Mouse (Mus musculus) limb, embryonic 11.5 days (tissue): ENCODE results near the gene Asf1b. TPM values are rescaled to one million over a fixed set of nuclear protein-coding genes. Genes with fewer than 3 reads are reported as not detected.

Experiments
- ATAC-seq: fragments of 200-750 bp; cut with Nextera tagmentation; 2 replicates; pipeline ENCODE4 v1.8.0; 2017; ENCODE audit warnings: low read depth; ENCODE audit not compliant: insufficient number of reproducible peaks, low FRiP score, low TSS enrichment
- DNase-seq: peaks from one replicate; pipeline ENCODE4 v3.0.0-alpha.2; 2015; ENCODE audit warnings: low spot score
- H3K27ac ChIP-seq: fragments of 300-500 bp; sonication (generic); replicated peaks from 2 replicates; pipeline ENCODE4 v1.5.1; 2014; ENCODE audit warnings: low read depth, mild to moderate bottlenecking, low read length
- H3K27me3 ChIP-seq: fragments of 300-500 bp; sonication (generic); 2 replicates; pipeline ENCODE4 v1.6.1; 2014; ENCODE audit warnings: mild to moderate bottlenecking, low read length, mixed read lengths; ENCODE audit not compliant: control insufficient read depth, insufficient read depth
- H3K36me3 ChIP-seq: fragments of 300-500 bp; sonication (generic); 2 replicates; pipeline ENCODE4 v1.6.1; 2014; ENCODE audit warnings: mild to moderate bottlenecking, low read length, moderate library complexity, mixed read lengths; ENCODE audit not compliant: control insufficient read depth, insufficient read depth
- H3K4me1 ChIP-seq: fragments of 300-500 bp; sonication (generic); 2 replicates; pipeline ENCODE4 v1.6.1; 2014; ENCODE audit warnings: low read length, mixed read lengths; ENCODE audit not compliant: control insufficient read depth, insufficient read depth
- H3K4me2 ChIP-seq: fragments of 300-500 bp; sonication (generic); 2 replicates; pipeline ENCODE4 v1.6.1; 2014; ENCODE audit warnings: low read depth, mild to moderate bottlenecking, moderate library complexity; ENCODE audit not compliant: severe bottlenecking
- H3K4me3 ChIP-seq: fragments of 300-500 bp; sonication (generic); 2 replicates; pipeline ENCODE4 v1.5.1; 2014; ENCODE audit warnings: low read depth, low read length
- H3K9ac ChIP-seq: fragments of 300-500 bp; sonication (generic); 2 replicates; pipeline ENCODE4 v1.6.1; 2014; ENCODE audit warnings: mild to moderate bottlenecking, low read length
- H3K9me3 ChIP-seq: fragments of 300-500 bp; sonication (generic); 2 replicates; pipeline ENCODE4 v1.6.1; 2016; ENCODE audit warnings: low read length; ENCODE audit not compliant: control insufficient read depth
- WGBS: fragments of 180-500 bp; shearing (Covaris S2); extraction: QIAGEN DNeasy Blood & Tissue Kit; methylation state at CpG from one replicate; pipeline ENCODE4 v1.1.7; 2014; 5-methylcytosine and 5-hydroxymethylcytosine counted together
- polyA plus RNA-seq: library from polyadenylated mRNA; unstranded; fragments of >200 nt; fragmentation: Nextera tagmentation; extraction: Ambion mirVana; gene quantifications from 2 replicates; pipeline ENCODE4 v1.2.1, GENCODE M21; 2014

Asf1b gene
- polyA plus RNA-seq, 1 experiment from 2014 or later, result 81.8 TPM

DNA sequence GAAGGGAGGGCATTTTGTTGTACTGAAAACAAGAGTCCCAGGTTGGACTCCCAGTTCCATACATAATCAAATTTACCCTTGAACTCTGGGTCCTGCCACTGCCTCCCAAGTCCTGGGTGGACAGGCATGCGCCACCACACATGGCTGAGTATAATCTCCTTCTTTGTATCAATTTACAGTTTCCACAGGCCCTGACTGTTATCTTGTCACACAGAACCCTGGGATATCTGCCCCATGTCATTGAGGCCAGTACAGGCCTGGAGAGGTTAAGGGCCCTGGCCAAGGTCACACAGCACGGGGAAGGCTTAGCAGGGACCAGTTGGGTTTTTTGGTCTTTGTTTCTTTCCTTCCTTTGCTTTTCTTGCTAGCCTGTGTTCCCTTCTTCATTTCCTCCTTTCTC is 37.2 kb downstream of the Asf1b start:
- DNase-seq, result no peak
- Histone ChIP-seq H3K27ac (no peak overlapping the region), H3K9ac (no peak overlapping the region), H3K9me3 (no peaks in the 10 kb centered on the region), H3K4me2 (no peak overlapping the region), H3K27me3 (no peaks in the 10 kb centered on the region), H3K36me3 (peaks cover 22% of the 10 kb centered on the region), H3K4me3 (no peak overlapping the region), H3K4me1 (0 out of 2 replicates have a peak, but pooled peaks cover 5% of the 10 kb centered on the region)
- WGBS, result 81% methylated on average over 2 of the region's 2 CpGs
- ATAC-seq, result no peak

DNA sequence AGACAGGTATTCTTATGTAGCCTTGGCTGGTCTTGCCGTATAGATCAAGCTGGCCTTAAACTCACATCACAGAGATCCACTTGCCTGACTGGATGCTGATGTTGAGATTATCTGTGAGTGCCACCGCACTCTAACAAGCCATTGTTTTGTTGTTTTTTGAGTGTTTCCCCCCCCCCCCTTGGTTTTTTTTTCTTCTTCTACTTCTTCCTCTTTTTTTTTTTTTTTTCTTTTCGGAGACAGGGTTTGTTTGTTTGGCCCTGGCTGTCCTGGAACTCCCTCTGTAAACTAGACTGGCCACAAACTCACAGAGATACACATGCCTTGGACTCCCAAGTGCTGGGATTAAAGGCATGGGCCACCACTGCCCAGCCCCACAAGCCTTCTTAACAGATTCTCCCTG is 38.7 kb downstream of the Asf1b start:
- peaks cover 8% of the 10 kb centered on the region for H3K4me1 ChIP-seq
- no peak overlapping the region for H3K27ac ChIP-seq
- H3K27me3 ChIP-seq, result no peaks in the 10 kb centered on the region
- no peak overlapping the region for H3K4me3 ChIP-seq
- no peak for ATAC-seq
- no peaks in the 10 kb centered on the region for H3K9me3 ChIP-seq
- H3K36me3 ChIP-seq, result peaks cover 22% of the 10 kb centered on the region
- H3K9ac ChIP-seq, result no peak overlapping the region
- H3K4me2 ChIP-seq, result no peak overlapping the region
- DNase-seq, result no peak
- WGBS, result 88% methylated on average over 3 of the region's 3 CpGs

- ATAC-seq (no peak), DNase-seq (no peak)
- Histone ChIP-seq H3K9me3 (no peaks in the 10 kb centered on the region), H3K9ac (peak overlapping the region; percentile 91; the same call in 1 of the 2 replicates), H3K4me1 (peaks cover 16% of the 10 kb centered on the region), H3K4me2 (peak overlapping the region; percentile 90), H3K36me3 (peaks cover 20% of the 10 kb centered on the region), H3K27ac (no peak overlapping the region), H3K4me3 (peak overlapping the region; percentile 76), H3K27me3 (0 out of 2 replicates have a peak, but pooled peaks cover 6% of the 10 kb centered on the region)
- WGBS, result 16% methylated on average over 12 of the region's 12 CpGs
Observed at GRCm38 (mm10) chr8:83995973-83996372, 40.7 kb downstream of the Asf1b start.

DNA sequence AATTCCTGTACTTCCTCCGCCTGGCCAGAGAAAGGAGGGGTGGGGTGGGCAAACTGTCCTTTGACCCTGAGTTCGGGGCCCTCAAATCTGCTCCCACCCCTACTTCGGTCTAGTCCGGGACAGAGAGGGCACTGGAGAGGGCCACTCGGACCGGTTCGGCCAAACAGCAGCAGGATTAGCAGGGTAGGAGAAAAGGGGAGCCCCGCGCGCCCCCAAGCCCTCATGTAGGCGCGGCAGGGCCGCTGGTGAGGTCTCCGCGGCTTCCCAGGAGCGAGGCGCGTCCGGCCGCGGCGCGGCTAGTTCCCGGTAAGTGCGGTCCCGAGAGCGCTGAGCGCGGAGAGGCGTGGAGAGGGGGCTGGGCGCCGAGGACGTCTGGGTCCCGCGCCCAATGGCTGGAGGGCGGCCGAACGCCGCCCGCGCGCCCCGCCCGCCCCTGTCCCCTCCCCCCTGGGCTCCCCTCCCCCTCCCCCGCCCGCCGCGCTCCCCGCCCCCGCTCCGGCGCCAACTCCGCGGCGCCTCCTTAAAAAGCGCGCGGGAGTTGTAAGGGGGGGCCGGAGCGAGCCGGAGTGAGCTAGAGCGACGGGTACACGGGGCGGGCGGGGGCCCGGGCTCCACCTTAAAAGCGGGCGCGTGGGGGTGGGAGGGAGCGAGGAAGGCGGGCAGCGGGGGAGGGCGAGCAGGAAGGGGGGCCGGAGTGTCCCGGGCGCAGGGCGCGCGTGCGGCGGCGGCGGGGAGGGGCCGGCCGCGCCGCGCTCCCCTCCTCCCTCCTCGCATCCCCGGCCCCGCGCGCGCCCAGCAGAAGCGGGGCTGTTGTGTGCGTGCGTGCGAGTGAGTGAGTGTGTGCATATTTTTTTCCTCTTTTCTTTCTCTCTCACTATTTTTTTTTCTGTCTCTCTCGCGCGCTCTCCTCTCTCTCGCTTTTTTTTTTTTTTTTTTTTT is 41.5 kb downstream of the Asf1b start:
- DNase-seq (peak; percentile 88), ATAC-seq (peak; percentile 74)
- Histone ChIP-seq H3K9me3 (no peaks in the 10 kb centered on the region), H3K4me3 (peak overlapping the region; percentile 76), H3K27me3 (0 out of 2 replicates have a peak, but pooled peaks cover 6% of the 10 kb centered on the region), H3K4me1 (peaks cover 19% of the 10 kb centered on the region), H3K4me2 (peak overlapping the region; percentile 90), H3K36me3 (peaks cover 11% of the 10 kb centered on the region), H3K9ac (peak overlapping the region; percentile 91), H3K27ac (peak overlapping the region; percentile 97)
- WGBS, result 0% methylated on average over 54 of the region's 103 CpGs

DNA sequence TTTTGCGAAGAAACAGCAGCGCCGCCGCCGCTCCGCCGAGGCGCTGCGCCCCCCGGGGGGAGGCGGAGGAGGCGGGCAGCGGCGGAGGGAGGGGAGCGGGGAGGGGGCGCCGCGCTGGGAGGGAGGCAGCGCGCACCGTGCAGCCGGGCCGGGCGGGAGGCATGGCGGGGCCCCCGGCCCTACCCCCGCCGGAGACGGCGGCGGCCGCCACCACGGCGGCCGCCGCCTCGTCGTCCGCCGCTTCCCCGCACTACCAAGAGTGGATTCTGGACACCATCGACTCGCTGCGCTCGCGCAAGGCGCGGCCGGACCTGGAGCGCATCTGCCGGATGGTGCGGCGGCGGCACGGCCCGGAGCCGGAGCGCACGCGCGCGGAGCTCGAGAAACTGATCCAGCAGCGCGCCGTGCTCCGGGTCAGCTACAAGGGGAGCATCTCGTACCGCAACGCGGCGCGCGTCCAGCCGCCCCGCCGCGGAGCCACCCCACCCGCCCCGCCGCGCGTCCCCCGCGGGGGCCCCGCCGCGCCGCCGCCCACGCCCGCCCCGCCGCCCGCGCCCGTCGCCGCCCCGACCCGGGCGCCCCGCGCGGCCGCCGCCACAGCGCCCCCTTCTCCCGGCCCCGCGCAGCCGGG is 42.3 kb downstream of the Asf1b start, which contains the start of gene Samd1:
Gene Samd1 (plus strand): TSS at position 162 of the 631 bp plus-strand sequence.
- peak within 1 kb of the TSS; percentile 97 for H3K27ac ChIP-seq
- H3K9me3 ChIP-seq, result no peaks in the 10 kb centered on the region
- H3K4me1 ChIP-seq, result peaks cover 19% of the 10 kb centered on the region
- under 1% methylated on average over 66 of the region's 112 CpGs for WGBS
- H3K27me3 ChIP-seq, result 0 out of 2 replicates have a peak, but pooled peaks cover 6% of the 10 kb centered on the region
- ATAC-seq (no peak), DNase-seq (peak; percentile 65)
- peaks cover 8% of the 10 kb centered on the region for H3K36me3 ChIP-seq
- peak within 1 kb of the TSS; percentile 91 for H3K9ac ChIP-seq
- peak within 1 kb of the TSS; percentile 76 for H3K4me3 ChIP-seq
- peak within 1 kb of the TSS; percentile 90 for H3K4me2 ChIP-seq

DNA sequence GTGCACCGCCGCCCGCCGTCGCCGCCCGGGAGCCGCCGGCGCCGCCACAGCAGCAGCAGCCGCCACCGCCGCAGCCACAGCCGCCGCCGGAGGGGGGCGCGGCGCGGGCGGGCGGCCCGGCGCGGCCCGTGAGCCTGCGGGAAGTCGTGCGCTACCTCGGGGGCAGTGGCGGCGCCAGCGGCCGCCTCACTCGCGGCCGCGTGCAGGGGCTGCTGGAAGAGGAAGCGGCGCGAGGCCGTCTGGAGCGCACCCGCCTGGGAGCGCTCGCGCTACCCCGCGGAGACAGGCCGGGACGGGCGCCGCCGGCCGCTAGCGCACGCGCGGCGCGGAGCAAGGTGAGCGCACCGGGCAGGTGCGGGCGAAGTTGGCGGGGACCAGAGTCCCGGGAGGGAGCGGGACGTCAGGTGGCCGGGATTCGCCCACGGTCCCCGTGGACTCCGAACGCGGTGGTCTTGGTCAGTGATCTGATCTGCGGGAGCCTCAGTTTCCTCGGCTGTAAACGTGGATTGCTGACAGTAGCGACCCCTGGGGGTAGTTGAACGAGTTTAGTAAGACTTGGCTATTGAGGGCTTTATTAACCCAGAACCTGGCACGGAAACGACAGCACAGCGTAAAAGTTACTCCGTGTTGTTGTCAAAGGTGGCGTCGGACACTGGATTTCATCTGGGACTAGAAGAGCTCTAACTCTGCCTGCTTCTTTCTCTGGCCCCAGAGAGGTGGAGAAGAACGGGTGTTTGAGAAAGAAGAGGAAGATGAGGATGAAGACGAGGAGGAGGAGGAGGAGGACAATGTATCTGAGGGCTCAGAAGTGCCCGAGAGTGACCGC is 43.1 kb downstream of the Asf1b start:
- H3K9me3 ChIP-seq, result no peaks in the 10 kb centered on the region
- peak overlapping the region; percentile 76 for H3K4me3 ChIP-seq
- 0 out of 2 replicates have a peak, but pooled peaks cover 6% of the 10 kb centered on the region for H3K27me3 ChIP-seq
- H3K4me2 ChIP-seq, result peak overlapping the region; percentile 90
- under 1% methylated on average over 68 of the region's 92 CpGs for WGBS
- H3K36me3 ChIP-seq, result peaks cover 7% of the 10 kb centered on the region
- peaks cover 19% of the 10 kb centered on the region for H3K4me1 ChIP-seq
- H3K27ac ChIP-seq, result peak overlapping the region; percentile 97
- DNase-seq (peak; percentile 78), ATAC-seq (no peak)
- peak overlapping the region; percentile 82 for H3K9ac ChIP-seq

- H3K4me2 ChIP-seq, result peak overlapping the region; percentile 90
- peak overlapping the region; percentile 2 for H3K9ac ChIP-seq
- H3K27ac ChIP-seq, result no peak overlapping the region
- H3K27me3 ChIP-seq, result 0 out of 2 replicates have a peak, but pooled peaks cover 6% of the 10 kb centered on the region
- H3K36me3 ChIP-seq, result peaks cover 7% of the 10 kb centered on the region; the same call in 1 of the 2 replicates
- DNase-seq, result no peak
- H3K9me3 ChIP-seq, result no peaks in the 10 kb centered on the region
- no peak for ATAC-seq
- 68% methylated on average over 16 of the region's 16 CpGs for WGBS
- H3K4me3 ChIP-seq, result peak overlapping the region; percentile 76
- H3K4me1 ChIP-seq, result peaks cover 20% of the 10 kb centered on the region
Observed at GRCm38 (mm10) chr8:83999057-83999705, 43.9 kb downstream of the Asf1b start.
